ENCODE assay signal across 28 mouse cellular contexts in genomic region chr4:63430357-63430756, GRCm38 (mm10). TPM values are rescaled to one million over a fixed set of nuclear protein-coding genes. Genes with fewer than 3 reads are reported as not detected.
DNase-seq lines count a peak whose midpoint lies in the region; ATAC-seq and TF ChIP-seq lines count a peak whose summit lies in the region.
"Had no signal": no experiment of that assay in that cellular context is flagged by ENCODE, and none has a peak within 500 bp of the region (broad histone marks: within the 10 kb centered on the region; RNA-seq: fewer than 3 reads in every experiment).

No protein-coding gene starts in this region.

- H3K4me3 ChIP-seq in kidney, embryonic 15.5 days (replicated peaks): no peak overlapping the region
- H3K4me3 ChIP-seq in stomach, postnatal 0 days (ENCODE audit: low read depth, low read length): no peak overlapping the region
- H3K4me3 ChIP-seq: forebrain, embryonic 13.5 days; heart, embryonic 15.5 days; midbrain, embryonic 13.5 days; neural tube, embryonic 13.5 days had no signal

- H3K27me3 ChIP-seq in kidney, embryonic 15.5 days: no peaks in the 10 kb centered on the region
- no peaks in the 10 kb centered on the region for H3K27me3 ChIP-seq in stomach, postnatal 0 days (ENCODE audit: control insufficient read depth, insufficient read depth, low read length)
- H3K27me3 ChIP-seq: forebrain, embryonic 13.5 days; heart, embryonic 15.5 days; midbrain, embryonic 13.5 days; neural tube, embryonic 13.5 days had no signal

- DNase-seq in adrenal gland, adult 2 months: peak; percentile 69
- no peak for DNase-seq in adrenal gland, adult 8-10 months
- peak; percentile 36 to 60 for DNase-seq in kidney, postnatal 25 days
- DNase-seq in adrenal gland, postnatal 25 days: peak; percentile 62
- no peak for DNase-seq in stomach, postnatal 0 days (ENCODE audit: low spot score)
- no peak for DNase-seq in cerebellum, adult 11 months
- DNase-seq: cerebellum, adult 2 months; cerebellum, postnatal 25 days; gastrocnemius, postnatal 14 days; heart, adult 18-20 months; heart, postnatal 36 days; layer of hippocampus, postnatal 36 days; left cerebral cortex, postnatal 4 days; liver; lung, adult 2 months; lung, postnatal 10 days; thymus, adult 18-20 months; thymus, postnatal 36 days had no signal

- no peak overlapping the region for H3K27ac ChIP-seq in kidney, embryonic 15.5 days
- no peak overlapping the region for H3K27ac ChIP-seq in stomach, postnatal 0 days (replicated peaks)
- H3K27ac ChIP-seq: forebrain, embryonic 13.5 days; heart, embryonic 15.5 days; hindbrain, embryonic 14.5 days; liver, embryonic 14.5 days; macrophage; midbrain, embryonic 13.5 days; neural tube, embryonic 13.5 days had no signal

- no peak for ATAC-seq in kidney, embryonic 15.5 days (replicated peaks; ENCODE audit: low FRiP score)
- ATAC-seq in stomach, postnatal 0 days (ENCODE audit: low FRiP score, low TSS enrichment): 0 out of 2 replicates have a peak, but pooled peaks have one; percentile 5
- ATAC-seq: forebrain, embryonic 13.5 days; intestine, postnatal 0 days; midbrain, embryonic 13.5 days had no signal

- H3K9ac ChIP-seq in kidney, embryonic 15.5 days: no peak overlapping the region
- no peak overlapping the region for H3K9ac ChIP-seq in stomach, postnatal 0 days (ENCODE audit: low read length)
- H3K9ac ChIP-seq: forebrain, embryonic 13.5 days; heart, embryonic 15.5 days; hindbrain, embryonic 14.5 days; liver, embryonic 14.5 days; midbrain, embryonic 13.5 days; neural tube, embryonic 13.5 days had no signal

- TF ChIP-seq EP300 in stomach, postnatal 0 days (optimal IDR thresholded peaks at IDR 0.05): no peak

- peaks cover 14% of the 10 kb centered on the region for H3K4me1 ChIP-seq in kidney, embryonic 15.5 days
- no peaks in the 10 kb centered on the region for H3K4me1 ChIP-seq in stomach, postnatal 0 days (replicated peaks; ENCODE audit: control insufficient read depth, insufficient read depth)
- H3K4me1 ChIP-seq: forebrain, embryonic 13.5 days; heart, embryonic 15.5 days had no signal

- H3K4me2 ChIP-seq in kidney, embryonic 15.5 days: no peak overlapping the region
- H3K4me2 ChIP-seq in stomach, postnatal 0 days (replicated peaks; ENCODE audit: low read depth): no peak overlapping the region
- H3K4me2 ChIP-seq: forebrain, embryonic 13.5 days; heart, embryonic 15.5 days; hindbrain, embryonic 14.5 days; midbrain, embryonic 13.5 days; neural tube, embryonic 13.5 days had no signal

- no peaks in the 10 kb centered on the region for H3K9me3 ChIP-seq in kidney, embryonic 15.5 days (replicated peaks)
- H3K9me3 ChIP-seq in stomach, postnatal 0 days (ENCODE audit: control insufficient read depth, low read length): no peaks in the 10 kb centered on the region
- H3K9me3 ChIP-seq: forebrain, embryonic 13.5 days; heart, embryonic 15.5 days; midbrain, embryonic 13.5 days; neural tube, embryonic 13.5 days had no signal

- peaks cover 9% of the 10 kb centered on the region; the same call in 1 of the 2 replicates for H3K36me3 ChIP-seq in kidney, embryonic 15.5 days
- H3K36me3 ChIP-seq in stomach, postnatal 0 days (ENCODE audit: control insufficient read depth, insufficient read depth, low read length): no peaks in the 10 kb centered on the region
- H3K36me3 ChIP-seq: G1E; heart, embryonic 15.5 days; neural tube, embryonic 13.5 days had no signal

- TF ChIP-seq CTCF in stomach, postnatal 0 days (IDR thresholded peaks at IDR 0.05; ENCODE audit: low read depth): no peak

- 40% methylated on average over 3 of the region's 3 CpGs for WGBS in kidney, embryonic 15.5 days
- WGBS in stomach, postnatal 0 days: 53% methylated on average over 3 of the region's 3 CpGs

RNA-seq across cellular contexts. Expression of gene Akna, which starts 27.2 kb away (rescaled TPM):
- total RNA-seq in adrenal gland, adult 2 months (2021): 1 to 10 TPM; 3.9 to 4.7 TPM
- 5.1 and 5.6 TPM in 2 replicates for polyA plus RNA-seq in adrenal gland, adult 2 months (2012; rRNA removed)
- 1 to 10 TPM; 4.4 to 9.9 (median 7.0) TPM for total RNA-seq in adrenal gland, adult 8-10 months (2022)
- polyA plus RNA-seq in kidney, embryonic 15.5 days (2015; fragmentation: Nextera tagmentation; extraction: Ambion mirVana): 7.4 and 8.3 TPM in 2 replicates
- 2.7 and 3.8 TPM in 2 replicates for total RNA-seq in adrenal gland, postnatal 25 days (2021)
- 2.0 and 2.2 TPM in 2 replicates for polyA plus RNA-seq in stomach, postnatal 0 days (2015; fragmentation: Nextera tagmentation; extraction: Ambion mirVana)

Comparison
In these comparisons a context has a peak if more than half of its experiments do, and no peak if none do; other contexts are left out.
1. DNase-seq: peak in adrenal gland, adult 2 months (single experiment), kidney, postnatal 25 days (2 of 2) and adrenal gland, postnatal 25 days (single experiment); none in adrenal gland, adult 8-10 months (single experiment), stomach, postnatal 0 days (single experiment) and cerebellum, adult 11 months (single experiment).